Mouse (Mus musculus) heart, embryonic 12.5 days (tissue): ENCODE data around the gene Itpripl1. TPM values are rescaled to one million over a fixed set of nuclear protein-coding genes. Genes with fewer than 3 reads are reported as not detected.
"Not testable (repeated sequence)": the region's sequence is repeated elsewhere in the genome, so short reads cannot be mapped to it uniquely, and the experiment has no call there.

Experiments used
- ATAC-seq: fragments of 200-750 bp; cut with Nextera tagmentation; 2 replicates; pipeline ENCODE4 v1.8.0; 2017; ENCODE audit warnings: moderate TSS enrichment, moderate library complexity; ENCODE audit not compliant: insufficient number of reproducible peaks, low FRiP score
- H3K27ac ChIP-seq: fragments of 300-500 bp; sonication (generic); 2 replicates; pipeline ENCODE4 v1.5.1; 2016; ENCODE audit warnings: mild to moderate bottlenecking, moderate library complexity; ENCODE audit not compliant: poor library complexity, severe bottlenecking
- H3K27me3 ChIP-seq: fragments of 300-500 bp; sonication (generic); replicated peaks from 2 replicates; pipeline ENCODE4 v1.6.1; 2016; ENCODE audit warnings: mild to moderate bottlenecking, moderate library complexity
- H3K36me3 ChIP-seq: fragments of 300-500 bp; sonication (generic); 2 replicates; pipeline ENCODE4 v1.6.1; 2016; ENCODE audit warnings: mild to moderate bottlenecking, moderate library complexity
- H3K4me1 ChIP-seq: fragments of 300-500 bp; sonication (generic); replicated peaks from 2 replicates; pipeline ENCODE4 v1.6.1; 2016; ENCODE audit warnings: mild to moderate bottlenecking
- H3K4me2 ChIP-seq: fragments of 300-500 bp; sonication (generic); 2 replicates; pipeline ENCODE4 v1.6.1; 2016; ENCODE audit warnings: mild to moderate bottlenecking, moderate library complexity
- H3K4me3 ChIP-seq: fragments of 300-500 bp; sonication (generic); 2 replicates; pipeline ENCODE4 v1.5.1; 2016; ENCODE audit warnings: mild to moderate bottlenecking
- H3K9ac ChIP-seq: fragments of 300-500 bp; sonication (generic); 2 replicates; pipeline ENCODE4 v1.6.1; 2016; ENCODE audit warnings: mild to moderate bottlenecking, moderate library complexity
- H3K9me3 ChIP-seq: fragments of 300-500 bp; sonication (generic); replicated peaks from 2 replicates; pipeline ENCODE4 v1.6.1; 2016; ENCODE audit warnings: mild to moderate bottlenecking, moderate library complexity
- WGBS: fragments of 180-500 bp; shearing (Covaris S2); methylation state at CpG from one replicate; pipeline ENCODE4 v1.1.7; 2016; 5-methylcytosine and 5-hydroxymethylcytosine counted together
- polyA plus RNA-seq: library from polyadenylated mRNA; unstranded; fragments of >200 nt; fragmentation: Nextera tagmentation; extraction: Ambion mirVana; gene quantifications from 2 replicates; pipeline ENCODE4 v1.2.1, GENCODE M21; 2016

The Itpripl1 gene
- polyA plus RNA-seq, 1 experiment from 2014 or later, result 12.5 TPM

GRCm38 (mm10) chr2:127139094-127139493 lies 4.1 kb downstream of the Itpripl1 start:
- no peak overlapping the region for H3K9ac ChIP-seq
- peaks cover 3% of the 10 kb centered on the region for H3K9me3 ChIP-seq
- ATAC-seq, result no peak
- H3K36me3 ChIP-seq, result peaks cover 22% of the 10 kb centered on the region
- 88% methylated on average over 8 of the region's 8 CpGs for WGBS
- H3K4me1 ChIP-seq, result peaks cover 32% of the 10 kb centered on the region
- peaks cover 14% of the 10 kb centered on the region; the same call in 1 of the 2 replicates for H3K27me3 ChIP-seq
- H3K4me3 ChIP-seq, result no peak overlapping the region
- no peak overlapping the region for H3K4me2 ChIP-seq
- H3K27ac ChIP-seq, result no peak overlapping the region

- H3K9ac ChIP-seq, result no peak overlapping the region
- H3K27me3 ChIP-seq, result peaks cover 14% of the 10 kb centered on the region; the same call in 1 of the 2 replicates
- H3K36me3 ChIP-seq, result peaks cover 22% of the 10 kb centered on the region
- WGBS, result 87% methylated on average over 4 of the region's 4 CpGs
- no peak overlapping the region for H3K4me3 ChIP-seq
- H3K4me2 ChIP-seq, result no peak overlapping the region
- ATAC-seq, result no peak
- H3K27ac ChIP-seq, result no peak overlapping the region
- peaks cover 3% of the 10 kb centered on the region for H3K9me3 ChIP-seq
- H3K4me1 ChIP-seq, result peaks cover 32% of the 10 kb centered on the region
Measured at GRCm38 (mm10) chr2:127138449-127138848, 4.8 kb downstream of the Itpripl1 start.

- Histone ChIP-seq H3K4me1 (peaks cover 32% of the 10 kb centered on the region), H3K27me3 (peaks cover 14% of the 10 kb centered on the region; the same call in 1 of the 2 replicates), H3K4me3 (no peak overlapping the region), H3K27ac (no peak overlapping the region), H3K4me2 (no peak overlapping the region), H3K9ac (no peak overlapping the region), H3K9me3 (peaks cover 3% of the 10 kb centered on the region), H3K36me3 (peaks cover 22% of the 10 kb centered on the region)
- no peak for ATAC-seq
- WGBS, result 81% methylated on average over 10 of the region's 10 CpGs
Measured at GRCm38 (mm10) chr2:127137838-127138420, 5.3 kb downstream of the Itpripl1 start.

- H3K9me3 ChIP-seq, result peaks cover 3% of the 10 kb centered on the region
- ATAC-seq, result 0 out of 2 replicates have a peak, but pooled peaks have one; percentile 5
- H3K4me2 ChIP-seq, result peak overlapping the region; percentile 43
- WGBS, result 6% methylated on average over 5 of the region's 5 CpGs
- no peak overlapping the region for H3K9ac ChIP-seq
- peaks cover 22% of the 10 kb centered on the region for H3K36me3 ChIP-seq
- peaks cover 35% of the 10 kb centered on the region for H3K4me1 ChIP-seq
- H3K27me3 ChIP-seq, result peaks cover 13% of the 10 kb centered on the region; the same call in 1 of the 2 replicates
- H3K27ac ChIP-seq, result peak overlapping the region; percentile 6; the same call in 1 of the 2 replicates
- no peak overlapping the region for H3K4me3 ChIP-seq
Measured at GRCm38 (mm10) chr2:127136979-127137378, 6.3 kb downstream of the Itpripl1 start.

GRCm38 (mm10) chr2:127135255-127135654 lies 8.0 kb downstream of the Itpripl1 start:
- not testable (repeated sequence) for H3K36me3 ChIP-seq, H3K27me3 ChIP-seq, H3K27ac ChIP-seq, H3K4me2 ChIP-seq, H3K4me3 ChIP-seq, H3K9me3 ChIP-seq, ATAC-seq, H3K9ac ChIP-seq
- H3K4me1 ChIP-seq, result peaks cover 37% of the 10 kb centered on the region
- WGBS, result 51% methylated on average over 3 of the region's 3 CpGs

GRCm38 (mm10) chr2:127133621-127134461 lies 9.4 kb downstream of the Itpripl1 start, which contains the start of gene Ncaph:
Gene Ncaph, minus strand, starts transcription at chr2:127133954.
- no peaks in the 10 kb centered on the region for H3K36me3 ChIP-seq
- H3K4me3 ChIP-seq, result peak within 1 kb of the TSS; percentile 82
- peaks cover 41% of the 10 kb centered on the region for H3K4me1 ChIP-seq
- ATAC-seq, result peak; percentile 94
- H3K9ac ChIP-seq, result peak within 1 kb of the TSS; percentile 86
- H3K27me3 ChIP-seq, result no peaks in the 10 kb centered on the region
- H3K4me2 ChIP-seq, result peak within 1 kb of the TSS; percentile 74
- H3K9me3 ChIP-seq, result no peaks in the 10 kb centered on the region
- H3K27ac ChIP-seq, result peak within 1 kb of the TSS; percentile 84
- WGBS, result 2% methylated on average over 57 of the region's 57 CpGs

GRCm38 (mm10) chr2:127131353-127131752 lies 11.9 kb downstream of the Itpripl1 start:
- Histone ChIP-seq H3K36me3 (peaks cover 15% of the 10 kb centered on the region), H3K27ac (no peak overlapping the region), H3K4me1 (peaks cover 28% of the 10 kb centered on the region), H3K9ac (no peak overlapping the region), H3K27me3 (no peaks in the 10 kb centered on the region), H3K4me3 (no peak overlapping the region), H3K9me3 (no peaks in the 10 kb centered on the region), H3K4me2 (peak overlapping the region; percentile 74; the same call in 1 of the 2 replicates)
- 74% methylated on average over 8 of the region's 8 CpGs for WGBS
- no peak for ATAC-seq

- peaks cover 37% of the 10 kb centered on the region for H3K36me3 ChIP-seq
- no peak overlapping the region for H3K9ac ChIP-seq
- WGBS, result 66% methylated on average over 5 of the region's 5 CpGs
- H3K4me1 ChIP-seq, result peaks cover 25% of the 10 kb centered on the region
- no peaks in the 10 kb centered on the region for H3K9me3 ChIP-seq
- H3K4me2 ChIP-seq, result no peak overlapping the region
- no peak for ATAC-seq
- no peak overlapping the region for H3K27ac ChIP-seq
- no peaks in the 10 kb centered on the region for H3K27me3 ChIP-seq
- H3K4me3 ChIP-seq, result no peak overlapping the region
Measured at GRCm38 (mm10) chr2:127128926-127129325, 14.3 kb downstream of the Itpripl1 start.

- no peak overlapping the region for H3K9ac ChIP-seq
- WGBS, result 87% methylated on average over 8 of the region's 8 CpGs
Measured at GRCm38 (mm10) chr2:127121591-127122235, 21.5 kb downstream of the Itpripl1 start.

GRCm38 (mm10) chr2:127108986-127109385 lies 34.3 kb downstream of the Itpripl1 start:
- no peak overlapping the region for H3K4me2 ChIP-seq
- H3K4me1 ChIP-seq, result no peaks in the 10 kb centered on the region
- H3K9me3 ChIP-seq, result no peaks in the 10 kb centered on the region
- no peak overlapping the region for H3K9ac ChIP-seq
- H3K27me3 ChIP-seq, result no peaks in the 10 kb centered on the region
- WGBS, result 92% methylated on average over 4 of the region's 4 CpGs
- peaks cover 94% of the 10 kb centered on the region for H3K36me3 ChIP-seq
- no peak overlapping the region for H3K4me3 ChIP-seq
- ATAC-seq, result no peak
- no peak overlapping the region for H3K27ac ChIP-seq

More at GRCm38 (mm10) chr2:127121591-127122235, 21.5 kb downstream of the Itpripl1 start:
- H3K4me3 ChIP-seq, result no peak overlapping the region
- 0 out of 2 replicates have a peak overlapping the region, but pooled peaks have one; percentile 13 for H3K27ac ChIP-seq
- no peak overlapping the region for H3K4me2 ChIP-seq
- H3K36me3 ChIP-seq, result peaks cover 90% of the 10 kb centered on the region
- no peaks in the 10 kb centered on the region for H3K9me3 ChIP-seq
- no peaks in the 10 kb centered on the region for H3K27me3 ChIP-seq
- ATAC-seq, result peak; percentile 67; the same call in 1 of the 2 replicates
- H3K4me1 ChIP-seq, result 0 out of 2 replicates have a peak, but pooled peaks cover 2% of the 10 kb centered on the region

GRCm38 (mm10) chr2:127092000-127092399 lies 51.2 kb downstream of the Itpripl1 start:
- 46% methylated on average over 8 of the region's 8 CpGs for WGBS
- no peak overlapping the region for H3K27ac ChIP-seq
- ATAC-seq, result no peak

More at GRCm38 (mm10) chr2:127092000-127092399, 51.2 kb downstream of the Itpripl1 start:
- H3K9ac ChIP-seq, result no peak overlapping the region
- H3K4me2 ChIP-seq, result no peak overlapping the region
- H3K4me3 ChIP-seq, result no peak overlapping the region
- H3K27me3 ChIP-seq, result no peaks in the 10 kb centered on the region
- no peaks in the 10 kb centered on the region for H3K9me3 ChIP-seq
- no peaks in the 10 kb centered on the region for H3K4me1 ChIP-seq
- peaks cover 13% of the 10 kb centered on the region for H3K36me3 ChIP-seq
